Mouse (Mus musculus): ENCODE data around the gene Slc23a4.

The Slc23a4 gene

DNA sequence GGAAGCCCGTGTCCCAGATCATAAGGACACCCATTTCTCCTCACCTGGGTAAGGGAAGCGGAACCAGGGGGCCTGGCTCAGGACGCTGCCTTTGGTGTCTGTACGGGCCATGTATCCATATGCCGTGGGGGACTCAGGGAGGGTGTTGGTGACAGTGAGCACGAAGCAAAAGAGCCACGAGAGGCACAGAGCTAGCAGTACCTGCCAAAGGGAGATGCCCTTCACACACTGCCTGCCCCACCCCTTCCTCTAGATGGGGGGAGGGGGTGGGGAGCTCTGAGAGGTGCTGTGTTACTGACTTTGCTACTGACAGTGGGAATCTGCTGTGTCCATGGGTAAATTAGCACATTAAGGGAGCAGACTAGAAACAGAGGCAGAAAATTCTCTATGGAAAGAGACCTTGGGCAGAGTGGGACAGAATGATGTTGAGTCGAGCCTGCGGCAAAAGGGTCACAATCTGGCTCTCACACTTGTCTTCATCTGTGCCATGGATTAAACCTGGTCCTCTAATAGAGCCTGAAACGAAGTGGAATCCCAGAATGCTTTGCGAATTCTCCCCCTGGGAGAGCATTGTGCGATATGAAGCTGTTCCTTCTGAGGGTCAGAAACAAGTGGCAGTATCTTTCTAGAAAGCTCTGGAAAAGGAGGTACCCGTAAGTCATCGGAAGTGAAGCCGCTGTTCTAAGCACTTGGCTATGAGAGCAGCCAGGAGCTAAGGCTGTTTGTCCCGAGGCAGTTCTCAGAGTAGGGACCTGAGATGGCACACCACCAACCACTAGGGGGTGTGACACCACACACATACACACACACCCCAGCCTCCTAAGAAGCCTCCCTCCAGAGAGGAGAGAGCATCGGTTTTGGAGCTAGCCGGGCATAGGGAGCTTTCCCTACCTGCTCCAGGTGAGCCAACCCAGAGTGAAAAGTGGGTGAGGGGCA lies 33.0 kb downstream of the Slc23a4 start:
- peak in 1 of 2 experiments; percentile 15 for DNase-seq

DNA sequence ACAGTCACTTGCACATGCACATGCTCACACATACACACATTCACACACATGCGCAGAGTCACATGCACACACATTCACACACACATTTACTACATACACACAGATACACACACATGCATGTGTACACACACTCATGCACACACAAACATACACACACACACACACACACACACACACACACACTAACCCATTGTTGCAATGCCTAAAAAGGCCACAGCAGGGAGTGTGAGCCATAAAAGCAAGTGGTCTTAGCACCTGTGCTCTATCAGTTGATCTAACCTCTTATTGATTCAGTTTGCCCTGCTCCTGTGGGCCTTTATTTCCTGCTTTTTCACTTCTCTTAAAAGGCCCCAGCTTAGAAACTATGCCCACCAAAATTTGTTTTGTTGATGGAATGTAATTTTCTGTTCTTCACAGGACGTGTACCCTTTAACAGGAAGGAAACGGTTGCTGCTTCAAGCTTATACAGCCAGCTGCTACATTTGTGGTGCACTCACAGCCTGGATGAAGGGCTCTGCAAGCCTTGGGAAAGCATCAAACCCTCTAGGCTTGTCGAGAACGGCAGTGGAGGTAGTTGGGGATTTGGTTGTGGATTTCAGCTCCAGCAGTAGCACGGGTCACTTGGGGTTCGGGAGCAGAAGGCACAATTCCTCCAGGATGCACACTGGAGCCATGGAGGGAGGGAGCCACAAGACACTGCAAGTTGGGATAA lies 36.1 kb downstream of the Slc23a4 start:
- no peak for DNase-seq

- DNase-seq: no peak
Observed at GRCm38 (mm10) chr6:34951518-34951917, 36.7 kb downstream of the Slc23a4 start.

GRCm38 (mm10) chr6:34948461-34948860 lies 39.7 kb downstream of the Slc23a4 start:
- DNase-seq: no peak

DNA sequence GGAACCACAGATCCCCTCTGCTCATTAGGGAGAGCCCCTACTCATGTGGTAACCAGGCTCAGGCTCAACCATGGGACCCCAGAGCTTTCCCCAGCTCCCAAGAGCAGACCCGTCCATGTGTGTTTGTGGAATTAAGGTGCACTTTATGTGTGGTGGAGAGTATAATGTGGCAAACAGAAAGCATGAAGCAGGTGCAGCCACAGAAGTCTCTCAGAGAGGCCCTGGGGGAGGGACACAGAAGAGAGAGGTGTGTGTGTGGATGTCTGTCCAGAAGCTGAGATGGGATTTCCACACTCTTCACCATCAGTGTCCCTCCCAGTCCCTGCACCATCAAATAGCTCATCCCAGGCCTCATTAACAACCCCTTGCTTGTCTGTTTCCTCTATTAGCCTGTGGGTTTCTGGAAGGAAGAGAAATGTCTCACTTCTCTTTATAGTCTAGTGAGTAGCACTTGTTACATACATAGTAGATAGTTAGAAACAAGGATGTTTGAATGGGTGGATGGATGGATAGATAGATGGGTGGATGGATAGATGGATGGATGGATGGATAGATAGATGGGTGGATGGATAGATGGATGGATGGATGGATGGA lies 41.6 kb downstream of the Slc23a4 start:
- no peak for DNase-seq

- no peak for DNase-seq
Observed at GRCm38 (mm10) chr6:34943499-34943898, 44.7 kb downstream of the Slc23a4 start.

- no peak for DNase-seq
Observed at GRCm38 (mm10) chr6:34942446-34942845, 45.8 kb downstream of the Slc23a4 start.

DNA sequence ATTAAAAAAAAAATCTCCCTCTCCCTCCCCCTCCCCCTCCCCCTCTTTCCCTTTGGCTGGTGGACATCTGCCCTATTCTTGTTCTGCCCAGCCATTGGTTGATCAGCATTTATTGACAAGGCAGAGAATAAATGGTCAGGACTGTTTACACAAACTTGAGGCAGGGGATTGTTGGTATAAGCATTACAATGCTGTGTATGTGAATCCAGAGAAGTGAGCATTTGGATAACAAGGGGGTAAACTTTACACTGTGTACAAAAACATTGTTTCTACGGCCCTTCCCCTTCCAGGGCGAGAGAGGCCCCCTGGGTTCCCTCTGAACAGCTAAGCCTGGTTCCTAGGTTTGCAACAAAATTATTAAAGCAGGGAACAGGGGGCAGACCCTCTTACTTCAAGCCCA lies 46.7 kb downstream of the Slc23a4 start:
- no peak for DNase-seq

DNA sequence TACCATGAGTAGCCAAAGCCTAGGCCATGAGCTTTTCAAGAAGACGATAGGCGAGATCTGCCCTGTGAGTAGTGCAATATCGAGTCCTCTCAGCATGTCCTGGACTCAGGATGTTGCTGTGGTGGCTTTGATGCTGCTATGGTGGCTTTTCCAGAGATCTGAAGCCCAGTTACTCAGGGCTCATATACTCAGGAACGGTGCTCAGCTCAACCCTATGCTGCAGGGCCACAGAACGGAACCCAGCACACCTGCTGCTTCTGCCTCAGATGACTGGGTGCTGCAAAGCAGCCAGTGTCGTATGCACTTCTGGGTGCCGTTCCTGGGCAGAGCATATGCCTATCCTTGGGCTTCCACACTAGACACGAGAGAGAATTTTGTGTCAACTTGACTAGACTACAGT lies 48.8 kb downstream of the Slc23a4 start:
- no peak for DNase-seq

GRCm38 (mm10) chr6:34938929-34939325 lies 49.3 kb downstream of the Slc23a4 start:
- no peak for DNase-seq

DNA sequence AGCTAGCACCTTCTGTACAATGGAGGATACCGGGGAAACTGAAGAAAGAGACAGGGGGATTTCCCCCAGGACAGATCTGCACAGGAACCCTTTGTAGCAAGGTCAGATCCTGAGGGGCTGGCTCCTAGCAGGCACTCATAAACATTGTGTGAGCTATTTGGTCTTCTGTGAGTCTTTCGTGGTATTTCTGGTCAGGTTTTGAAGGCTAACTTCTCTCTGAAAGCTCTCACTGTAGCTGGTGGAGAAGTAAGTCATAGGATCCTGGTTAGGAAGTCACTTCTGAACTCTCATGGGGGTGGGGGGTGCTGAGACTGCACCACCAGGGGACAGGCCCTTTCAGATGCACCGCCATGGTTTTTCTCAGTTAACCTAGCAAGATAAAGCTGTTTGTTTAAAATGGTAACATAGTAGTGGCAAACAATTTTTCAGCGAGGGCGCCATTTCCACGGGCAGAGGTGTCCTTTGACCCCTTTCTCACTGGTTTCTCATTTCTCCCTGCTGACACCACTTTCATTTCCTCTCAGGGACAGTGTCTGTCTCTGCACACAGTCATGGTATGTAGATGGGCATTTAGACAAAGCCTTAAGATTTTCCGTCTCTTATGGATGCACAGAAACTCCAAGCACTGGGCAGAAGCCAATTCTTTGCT lies 49.8 kb downstream of the Slc23a4 start:
- DNase-seq: no peak

DNA sequence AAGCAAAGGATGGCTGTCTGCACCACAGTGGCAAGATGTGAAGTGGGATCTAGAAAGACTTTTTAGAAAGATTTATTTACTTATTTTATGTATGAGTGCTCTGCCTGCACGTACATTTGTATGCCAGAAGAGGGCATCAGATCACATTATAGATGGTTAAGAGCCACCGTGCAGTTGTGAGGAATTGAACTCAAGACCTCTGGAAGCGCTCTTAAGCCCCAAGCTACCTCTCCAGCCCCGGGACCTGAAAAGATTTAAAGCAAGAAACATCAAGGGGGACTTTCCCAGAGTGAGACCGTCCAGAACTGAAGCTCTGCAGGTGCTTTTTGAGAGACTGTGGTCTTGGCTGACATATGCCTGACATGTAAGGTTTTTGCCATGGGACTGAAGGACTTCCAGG lies 51.5 kb downstream of the Slc23a4 start:
- DNase-seq: no peak

GRCm38 (mm10) chr6:34932633-34933032 lies 55.6 kb downstream of the Slc23a4 start:
- DNase-seq: no peak

DNA sequence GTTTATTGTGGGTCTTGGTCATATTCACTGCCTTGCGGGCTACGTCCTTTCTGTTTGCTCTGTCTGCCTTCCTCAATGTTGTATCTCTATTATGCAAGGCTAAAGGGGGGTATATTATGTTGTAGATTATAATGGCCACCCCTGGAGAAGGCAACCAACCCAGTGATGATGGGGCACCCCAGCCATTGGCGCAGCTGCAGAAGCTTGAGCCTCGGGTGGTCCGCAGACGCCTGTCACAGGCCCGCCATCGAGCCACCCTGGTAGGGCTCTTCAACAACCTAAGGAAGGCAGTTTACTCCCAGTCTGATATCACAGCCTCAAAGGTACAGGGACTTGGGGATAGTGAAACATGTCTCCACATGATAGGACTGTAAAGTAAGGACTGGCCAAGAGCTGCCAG lies 60.6 kb downstream of the Slc23a4 start:
- no peak for DNase-seq

DNA sequence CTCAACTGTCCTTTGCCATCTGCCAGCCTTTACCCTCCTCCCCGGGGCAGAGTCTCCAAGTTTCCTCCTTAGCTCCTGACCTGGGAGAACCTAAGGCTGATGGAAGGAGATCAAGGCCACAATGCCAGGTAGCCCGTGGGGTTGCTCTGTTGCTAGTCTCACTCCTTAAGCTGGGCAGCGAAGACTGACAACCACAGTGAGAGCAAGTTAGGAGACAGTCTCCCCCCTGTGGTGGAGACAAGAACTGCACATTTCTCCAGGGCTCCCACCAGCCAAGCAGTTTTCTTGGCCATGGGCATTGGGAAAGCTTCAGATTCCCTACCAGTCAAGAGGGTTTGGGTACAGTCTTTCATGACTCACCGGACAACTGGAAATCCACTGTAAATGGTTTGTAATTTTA lies 61.0 kb downstream of the Slc23a4 start:
- DNase-seq: peak; percentile 49 to 77

GRCm38 (mm10) chr6:34921941-34922340 lies 66.3 kb downstream of the Slc23a4 start:
- peak; percentile 59 to 69 for DNase-seq

GRCm38 (mm10) chr6:34920631-34921030 lies 67.6 kb downstream of the Slc23a4 start:
- DNase-seq: no peak

- DNase-seq: no peak
Observed at GRCm38 (mm10) chr6:34919956-34920355, 68.2 kb downstream of the Slc23a4 start, which contains the start of gene Stra8. Gene Stra8 (plus strand): TSS chr6:34920163.

DNA sequence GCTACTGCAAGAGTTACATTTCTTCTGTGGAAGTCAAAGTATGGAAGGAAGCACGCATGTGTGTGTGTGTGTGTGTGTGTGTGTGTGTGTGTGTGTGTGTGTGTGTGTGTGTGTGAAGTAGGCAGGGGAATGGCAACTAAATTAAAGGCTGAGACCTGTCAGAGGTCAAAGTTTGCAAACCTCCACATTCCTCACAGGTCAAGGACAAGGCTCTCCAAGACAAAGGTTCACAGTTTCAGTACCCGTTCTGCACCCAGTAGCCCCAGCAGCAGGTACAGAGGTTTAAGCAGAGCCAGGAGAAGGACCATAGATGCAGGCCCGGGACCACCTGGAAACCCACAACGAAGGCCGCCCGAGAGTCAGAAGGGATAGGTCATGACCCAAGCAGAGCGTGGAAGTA lies 69.1 kb downstream of the Slc23a4 start:
- no peak for DNase-seq

DNA sequence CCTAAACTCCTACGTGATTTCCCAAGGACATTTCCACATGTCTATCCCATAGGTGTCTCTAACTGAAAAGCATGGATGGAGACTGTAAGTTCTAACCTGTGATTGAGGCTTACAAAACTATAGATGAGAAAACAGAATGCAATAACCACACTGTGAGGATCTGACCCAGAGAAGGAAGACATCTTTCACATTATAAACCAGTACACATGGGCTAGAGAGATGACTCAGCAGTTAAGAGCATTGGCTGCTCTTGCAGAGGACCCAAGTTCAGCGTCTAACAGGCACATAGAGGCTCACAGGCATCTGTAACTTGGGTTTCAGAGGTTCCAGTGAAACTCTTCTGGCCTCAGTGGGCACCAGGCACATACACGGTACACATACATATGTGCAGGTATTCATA lies 73.7 kb downstream of the Slc23a4 start:
- no peak for DNase-seq

GRCm38 (mm10) chr6:34913341-34914040 lies 74.7 kb downstream of the Slc23a4 start:
- no peak for DNase-seq
